Mouse (Mus musculus) CH12.LX (cell line): Measurements from ENCODE around the gene Dact3. TPM values are rescaled to one million over a fixed set of nuclear protein-coding genes. Genes with fewer than 3 reads are reported as not detected.

ENCODE experiments used
- DNase-seq: peaks from one replicate; pipeline ENCODE4 v3.0.0-alpha.2; 2013; ENCODE audit errors: extremely low read depth
- H3K27ac ChIP-seq: 2 replicates; pipeline ENCODE4 v1.5.1; 2012; ENCODE audit warnings: low read depth, mild to moderate bottlenecking, control low read depth, moderate library complexity; ENCODE audit not compliant: insufficient read depth
- H3K27me3 ChIP-seq: replicated peaks from 2 replicates; pipeline ENCODE3; 2012; ENCODE audit warnings: inconsistent platforms
- H3K36me3 ChIP-seq, 2 experiments: replicated peaks in 1 of 2; 2 replicates each; pipeline versions ENCODE3 to v1.6.1; 2012; ENCODE audit warnings: inconsistent platforms in 1 of 2, low read length in 1 of 2, mild to moderate bottlenecking in 1 of 2, mixed read lengths in 1 of 2, moderate library complexity in 1 of 2; ENCODE audit not compliant: control insufficient read depth in 1 of 2, insufficient read depth in 1 of 2
- H3K4me1 ChIP-seq, 2 experiments: 2 replicates each; pipeline ENCODE4 v1.6.1; 2012; ENCODE audit warnings: inconsistent platforms in 1 of 2, moderate library complexity in 1 of 2; ENCODE audit not compliant: insufficient read depth in 2 of 2, control insufficient read depth in 1 of 2
- H3K4me2 ChIP-seq: 2 replicates; pipeline ENCODE4 v1.6.1; 2012; ENCODE audit warnings: low read depth, mild to moderate bottlenecking, control low read depth; ENCODE audit not compliant: poor library complexity, insufficient read depth, severe bottlenecking
- H3K4me3 ChIP-seq, 3 experiments: fragments of 150-350 bp in 1 of 3; sonication (generic) in 1 of 3; replicated peaks in 1 of 3; 2 replicates each; pipeline versions ENCODE3 to v1.5.1; 2011 to 2012; ENCODE audit warnings: low read depth in 2 of 3, low read length in 2 of 3, mild to moderate bottlenecking in 2 of 3, moderate library complexity in 2 of 3, control low read depth in 1 of 3, improper control_type of control experiment in 1 of 3, inconsistent platforms in 1 of 3, mixed read lengths in 1 of 3; ENCODE audit not compliant: poor library complexity in 1 of 3
- H3K79me2 ChIP-seq: replicated peaks from 2 replicates; pipeline ENCODE4 v1.6.1; 2012; ENCODE audit warnings: mild to moderate bottlenecking, moderate library complexity; ENCODE audit not compliant: control insufficient read depth, poor library complexity, insufficient read depth, severe bottlenecking; ENCODE audit errors: extremely low read depth
- H3K9ac ChIP-seq: 2 replicates; pipeline ENCODE4 v1.6.1; 2012; ENCODE audit warnings: low read depth, mild to moderate bottlenecking, control low read depth, moderate library complexity; ENCODE audit not compliant: insufficient read depth
- H3K9me3 ChIP-seq: replicated peaks from 2 replicates; pipeline ENCODE3; 2012; ENCODE audit warnings: low read length, inconsistent platforms, mixed read lengths
- BHLHE40 ChIP-seq: IDR thresholded peaks from 2 replicates; pipeline ENCODE4 v1.6.1; 2011; ENCODE audit warnings: mild to moderate bottlenecking, low read depth, low read length, improper control_type of control experiment
- CHD2 ChIP-seq: IDR thresholded peaks from 2 replicates; pipeline ENCODE4 v1.6.1; 2011; ENCODE audit warnings: low read length, improper control_type of control experiment
- CTCF ChIP-seq, 2 experiments: IDR thresholded peaks in 1 of 2; conservative IDR thresholded peaks in 1 of 2; 2 replicates each; pipeline ENCODE4 v1.5.1; 2011 to 2012; ENCODE audit warnings: low read depth in 2 of 2, low read length in 2 of 2, improper control_type of control experiment in 1 of 2, inconsistent platforms in 1 of 2, mild to moderate bottlenecking in 1 of 2, moderate library complexity in 1 of 2
- ETS1 ChIP-seq: conservative IDR thresholded peaks from 2 replicates; pipeline ENCODE4 v1.6.1; 2012; ENCODE audit warnings: low read depth, mild to moderate bottlenecking, inconsistent platforms, low read length, improper control_type of control experiment, moderate library complexity
- HCFC1 ChIP-seq: IDR thresholded peaks from 2 replicates; pipeline ENCODE4 v1.6.1; 2012; ENCODE audit warnings: low read depth, mild to moderate bottlenecking, inconsistent platforms, low read length, improper control_type of control experiment
- JUN ChIP-seq: IDR thresholded peaks from 2 replicates; pipeline ENCODE4 v1.6.1; 2011; ENCODE audit warnings: low read depth, mild to moderate bottlenecking, low read length, improper control_type of control experiment, moderate library complexity; ENCODE audit not compliant: insufficient read depth
- JUND ChIP-seq: conservative IDR thresholded peaks from 2 replicates; pipeline ENCODE4 v1.6.1; 2011; ENCODE audit warnings: low read depth, low read length, improper control_type of control experiment
- KAT2A ChIP-seq: IDR thresholded peaks from 2 replicates; pipeline ENCODE4 v1.6.1; 2012; ENCODE audit warnings: low read length, improper control_type of control experiment, inconsistent platforms; ENCODE audit not compliant: insufficient replicate concordance
- MAFK ChIP-seq: IDR thresholded peaks from 2 replicates; pipeline ENCODE4 v1.6.1; 2011; ENCODE audit warnings: low read length, improper control_type of control experiment; ENCODE audit not compliant: insufficient replicate concordance
- MAZ ChIP-seq: IDR thresholded peaks from 2 replicates; pipeline ENCODE4 v1.6.1; 2012; ENCODE audit warnings: low read depth, mild to moderate bottlenecking, inconsistent platforms, low read length, improper control_type of control experiment, moderate library complexity
- MEF2A ChIP-seq: IDR thresholded peaks from 2 replicates; pipeline ENCODE4 v1.6.1; 2014; ENCODE audit warnings: low read depth, mild to moderate bottlenecking, inconsistent platforms, low read length, improper control_type of control experiment, borderline replicate concordance
- MYC ChIP-seq: IDR thresholded peaks from 2 replicates; pipeline ENCODE4 v1.6.1; 2011; ENCODE audit warnings: low read depth, mild to moderate bottlenecking, improper control_type of control experiment, low read length
- NELFE ChIP-seq: IDR thresholded peaks from 2 replicates; pipeline ENCODE4 v1.6.1; 2011; ENCODE audit warnings: low read depth, low read length, improper control_type of control experiment
- PAX5 ChIP-seq: IDR thresholded peaks from 2 replicates; pipeline ENCODE4 v1.6.1; 2012; ENCODE audit warnings: low read length, inconsistent platforms, mixed read lengths
- POLR2A ChIP-seq: IDR thresholded peaks from 2 replicates; pipeline ENCODE4 v1.6.1; 2011; ENCODE audit warnings: low read depth, mild to moderate bottlenecking, improper control_type of control experiment, low read length
- RAD21 ChIP-seq: IDR thresholded peaks from 2 replicates; pipeline ENCODE4 v1.6.1; 2011; ENCODE audit warnings: low read depth, mild to moderate bottlenecking, low read length, improper control_type of control experiment, moderate library complexity
- RCOR1 ChIP-seq: conservative IDR thresholded peaks from 2 replicates; pipeline ENCODE4 v1.6.1; 2012; ENCODE audit warnings: low read depth, mild to moderate bottlenecking, inconsistent platforms, low read length, improper control_type of control experiment
- SIN3A ChIP-seq: IDR thresholded peaks from 2 replicates; pipeline ENCODE4 v1.6.1; 2012; ENCODE audit warnings: low read length, improper control_type of control experiment, inconsistent platforms
- TCF12 ChIP-seq: IDR thresholded peaks from 2 replicates; pipeline ENCODE4 v1.6.1; 2014; ENCODE audit warnings: low read depth, mild to moderate bottlenecking, inconsistent platforms, low read length, improper control_type of control experiment
- UBTF ChIP-seq: IDR thresholded peaks from 2 replicates; pipeline ENCODE4 v1.6.1; 2012; ENCODE audit warnings: low read depth, mild to moderate bottlenecking, inconsistent platforms, low read length, improper control_type of control experiment, moderate library complexity
- USF2 ChIP-seq: conservative IDR thresholded peaks from 2 replicates; pipeline ENCODE4 v1.6.1; 2011; ENCODE audit warnings: low read depth, low read length, improper control_type of control experiment
- ZKSCAN1 ChIP-seq: IDR thresholded peaks from 2 replicates; pipeline ENCODE4 v1.6.1; 2012; ENCODE audit warnings: low read depth, inconsistent platforms, low read length, improper control_type of control experiment, borderline replicate concordance
- ZMIZ1 ChIP-seq: IDR thresholded peaks from 2 replicates; pipeline ENCODE4 v1.6.1; 2012; ENCODE audit warnings: low read depth, mild to moderate bottlenecking, inconsistent platforms, low read length, improper control_type of control experiment
- ZNF384 ChIP-seq: IDR thresholded peaks from 2 replicates; pipeline ENCODE4 v1.6.1; 2012; ENCODE audit warnings: low read depth, low read length, improper control_type of control experiment, inconsistent platforms
- dilution Hi-C: fragments of 300-500 bp; cut with MboI; formaldehyde crosslinking; loops from 2 replicates; pipeline ENCODE4 v1.14.3; 2020; ENCODE audit warnings: low sequenced_read_pairs; ENCODE audit not compliant: extremely low pct_unique_long_range_greater_than_20kb, extremely low pct_ligation_motif_present
- in situ Hi-C: fragments of 300-500 bp; cut with MboI; formaldehyde crosslinking; loops from 3 replicates; pipeline ENCODE4 v1.14.3; 2019; ENCODE audit warnings: low sequenced_read_pairs, low pct_ligation_motif_present, low pct_unique_long_range_greater_than_20kb, mixed read lengths
- polyA plus RNA-seq: library from polyadenylated mRNA; unstranded; fragments of >175 nt; gene quantifications from 2 replicates; pipeline ENCODE4 v1.2.1, GENCODE M21; 2012; ENCODE audit warnings: low read depth; ENCODE audit not compliant: insufficient read length
- total RNA-seq, 2 experiments: library from RNA; depleted of rRNA; stranded (reverse); fragments of 300-350 nt in 1 of 2; fragments of >200 nt in 1 of 2; gene quantifications; 2 replicates each; pipeline ENCODE4 v1.2.3; 2012 to 2014

The Dact3 gene
- total and polyA plus RNA-seq, 3 experiments: 3.5 to 12.0 (median 5.1) TPM

GRCm38 (mm10) chr7:16890536-16890935, 15.4 kb downstream of the Dact3 start:
- H3K4me2 ChIP-seq: no peak overlapping the region
- TF ChIP-seq TCF12 (no peak), POLR2A (no peak), MEF2A (no peak), CHD2 (no peak), RCOR1 (no peak), BHLHE40 (no peak), USF2 (no peak), ZNF384 (no peak), SIN3A (no peak), JUND (no peak), JUN (no peak), MAFK (no peak), KAT2A (no peak), ETS1 (no peak)
- dilution Hi-C loops: no loop called here
- peaks cover 10% of the 10 kb centered on the region for H3K9me3 ChIP-seq
- H3K36me3 ChIP-seq: peaks cover 8 to 27% of the 10 kb centered on the region in 2 experiments
- H3K27ac ChIP-seq: no peak overlapping the region
- no peaks in the 10 kb centered on the region for H3K79me2 ChIP-seq
- in situ Hi-C loops: no loop called here
- no peak for DNase-seq
- H3K27me3 ChIP-seq: peaks cover 6% of the 10 kb centered on the region
- peaks cover 11 to 36% of the 10 kb centered on the region in 2 experiments for H3K4me1 ChIP-seq
- H3K4me3 ChIP-seq: no peak overlapping the region
- no peak overlapping the region for H3K9ac ChIP-seq

- H3K9ac ChIP-seq: no peak overlapping the region
- peaks cover 11 to 36% of the 10 kb centered on the region in 2 experiments for H3K4me1 ChIP-seq
- peaks cover 5 to 23% of the 10 kb centered on the region in 2 experiments for H3K36me3 ChIP-seq
- peaks cover 6% of the 10 kb centered on the region for H3K27me3 ChIP-seq
- dilution Hi-C loops: no loop called here
- no peak for DNase-seq
- peaks cover 6% of the 10 kb centered on the region for H3K9me3 ChIP-seq
- H3K27ac ChIP-seq: no peak overlapping the region
- H3K4me3 ChIP-seq: no peak overlapping the region
- no peak overlapping the region for H3K4me2 ChIP-seq
- TF ChIP-seq UBTF (no peak), HCFC1 (no peak), ZMIZ1 (no peak), MEF2A (no peak), MYC (no peak), MAZ (no peak), NELFE (no peak), ZKSCAN1 (no peak), PAX5 (no peak), RAD21 (no peak), CTCF (conservative IDR thresholded peaks at IDR 0.05 in 1 of 2, IDR thresholded peaks at IDR 0.05 in 1 of 2; ENCODE audit: low read depth in 2 of 2, low read length in 2 of 2) (no peak)
- in situ Hi-C loops: no loop called here
- H3K79me2 ChIP-seq: no peaks in the 10 kb centered on the region
These were observed 15.8 kb downstream of the Dact3 start for GRCm38 (mm10) chr7:16890944-16891343.
